Mouse (Mus musculus) heart, adult 2 months (tissue): ENCODE measurements around the gene Tpst1.

Experiments used
- CTCF ChIP-seq: fragments of 200-600 bp; IDR thresholded peaks from 2 replicates; pipeline ENCODE4 v1.8.1; 2022; ENCODE audit warnings: antibody characterized with exemption, mild to moderate bottlenecking, moderate library complexity
- EP300 ChIP-seq: fragments of 200-500 bp; IDR thresholded peaks from 2 replicates; pipeline ENCODE4 v1.6.1; 2011; ENCODE audit warnings: low read depth, low read length, control low read depth; ENCODE audit not compliant: insufficient read depth
- POLR2A ChIP-seq: fragments of 200-500 bp; IDR thresholded peaks from 2 replicates; pipeline ENCODE4 v1.6.1; 2011; ENCODE audit warnings: mild to moderate bottlenecking, low read depth, low read length, control low read depth; ENCODE audit not compliant: insufficient read depth

DNA sequence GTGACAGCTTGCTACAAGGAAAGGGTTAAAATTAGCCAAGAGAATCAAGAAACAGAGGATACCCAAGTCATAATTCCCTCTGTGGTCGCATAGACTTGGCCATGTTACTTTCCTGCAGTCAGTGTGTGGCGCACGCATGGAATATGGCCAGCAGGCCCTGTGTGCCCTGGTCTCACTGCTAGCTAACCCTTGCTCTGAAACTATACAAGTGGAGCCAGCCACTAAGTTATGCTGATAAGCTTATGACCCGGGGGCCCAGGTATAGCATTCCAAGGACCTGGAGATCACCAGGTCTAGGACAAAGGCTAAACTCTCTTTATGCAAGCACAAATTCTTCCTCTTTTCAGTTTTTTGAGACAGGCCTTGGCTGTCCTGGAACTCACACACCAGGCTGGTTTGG lies 32.3 kb upstream of the Tpst1 start:
- TF ChIP-seq POLR2A: no peak
- TF ChIP-seq CTCF: no peak
- TF ChIP-seq EP300: no peak
